Mouse (Mus musculus): ENCODE data around the gene Dnajc4.
A peak's percentile ranks its signal among the peaks of the same experiment; 100 is the strongest.

The Dnajc4 gene

GRCm38 (mm10) chr19:6948186-6948585, 44.2 kb downstream of the Dnajc4 start:
- DNase-seq (ENCODE audit: low read depth, low spot score) = no peak

DNA sequence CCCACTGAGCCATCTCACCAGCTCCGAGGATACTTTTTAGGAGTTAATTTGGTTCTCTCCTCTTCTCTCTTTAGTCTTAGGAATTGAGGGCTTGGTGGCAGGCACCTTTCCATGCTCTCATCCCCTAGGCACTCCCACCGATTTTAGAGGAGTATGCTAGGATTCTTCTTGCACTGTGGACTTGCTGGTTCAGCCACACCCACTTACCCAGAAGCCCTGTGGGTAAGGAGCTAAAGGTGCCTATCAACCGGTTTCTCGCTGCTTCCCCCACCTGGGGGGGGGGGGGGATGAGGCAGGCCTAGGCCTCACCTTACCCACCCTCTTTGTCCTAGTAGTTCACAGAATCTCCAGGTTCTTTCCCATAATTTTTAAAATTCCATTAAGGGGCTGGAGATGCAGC, 44.6 kb downstream of the Dnajc4 start:
- no peak for DNase-seq (ENCODE audit: low read depth, low spot score)

DNA sequence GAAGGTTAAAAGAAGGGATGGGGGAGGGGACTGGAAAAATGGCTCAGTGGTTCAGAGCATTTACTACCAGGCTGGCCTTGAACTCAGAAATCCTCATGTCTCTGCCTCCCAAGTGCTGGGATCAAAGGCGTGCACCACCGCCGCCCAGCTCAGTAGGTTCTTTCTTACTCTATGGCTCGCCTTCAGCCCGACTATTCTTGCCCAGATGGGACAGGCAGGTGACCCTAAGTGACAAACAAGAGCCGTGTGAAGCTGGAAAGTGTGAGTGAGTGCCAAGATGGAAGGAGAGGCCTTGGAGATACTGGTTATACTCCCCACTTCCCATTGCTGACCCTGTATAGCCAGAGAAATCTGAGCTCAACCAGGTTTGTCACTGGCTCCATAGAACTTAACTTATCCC, 48.7 kb downstream of the Dnajc4 start:
- no peak for DNase-seq (ENCODE audit: low read depth, low spot score)

DNA sequence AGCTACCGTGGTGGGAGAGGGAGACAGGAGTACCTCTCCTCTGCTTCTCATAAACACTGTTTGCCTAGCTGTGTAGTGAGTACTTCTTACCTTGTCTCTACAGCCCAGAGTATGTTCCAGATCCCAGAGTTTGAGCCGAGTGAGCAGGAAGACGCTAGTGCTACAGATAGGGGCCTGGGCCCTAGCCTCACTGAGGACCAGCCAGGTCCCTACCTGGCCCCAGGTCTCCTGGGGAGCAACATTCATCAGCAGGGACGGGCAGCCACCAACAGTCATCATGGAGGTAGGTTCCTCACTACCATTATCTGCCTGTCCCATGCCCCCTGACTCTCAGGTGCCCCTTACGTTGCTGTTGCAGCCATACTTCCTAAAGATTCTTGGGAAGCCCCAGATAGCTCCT, 49.6 kb downstream of the Dnajc4 start:
- DNase-seq (ENCODE audit: low read depth, low spot score) = no peak

DNA sequence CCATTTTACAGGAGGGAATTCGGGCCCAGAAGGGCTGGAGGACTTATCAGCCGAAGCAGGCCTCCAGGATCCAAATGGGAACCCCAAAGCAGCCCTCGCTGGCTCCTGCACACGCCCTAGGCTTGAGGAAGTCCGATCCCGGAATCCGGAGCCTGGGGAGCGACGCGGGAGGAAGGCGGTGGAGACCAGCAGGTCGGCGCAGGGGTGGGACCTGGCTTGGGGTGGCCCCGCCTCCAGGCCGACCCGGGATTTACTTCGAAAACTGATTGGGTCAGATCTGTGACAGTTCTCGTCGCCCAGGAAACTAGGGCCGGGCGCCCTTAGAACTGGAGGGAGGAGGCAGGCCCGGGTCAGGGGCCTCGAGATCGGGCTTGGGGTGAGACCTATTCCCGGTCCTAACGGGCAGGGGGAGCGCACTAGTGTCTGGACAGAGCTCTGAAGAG, 50.1 kb downstream of the Dnajc4 start, which contains the start of gene Gpr137:
TSS of gene Gpr137 (minus strand) at position 232 of the 443 bp plus-strand sequence.
- peak; percentile 76 for DNase-seq (ENCODE audit: low read depth, low spot score)

- peak; percentile 94 for DNase-seq (ENCODE audit: low read depth, low spot score)
These were observed 50.8 kb downstream of the Dnajc4 start, which contains the start of gene Bad for GRCm38 (mm10) chr19:6941372-6942248. Gene Bad (plus strand): TSS chr19:6941861.

GRCm38 (mm10) chr19:6940396-6941351, 51.7 kb downstream of the Dnajc4 start:
- no peak for DNase-seq (ENCODE audit: low read depth, low spot score)

DNA sequence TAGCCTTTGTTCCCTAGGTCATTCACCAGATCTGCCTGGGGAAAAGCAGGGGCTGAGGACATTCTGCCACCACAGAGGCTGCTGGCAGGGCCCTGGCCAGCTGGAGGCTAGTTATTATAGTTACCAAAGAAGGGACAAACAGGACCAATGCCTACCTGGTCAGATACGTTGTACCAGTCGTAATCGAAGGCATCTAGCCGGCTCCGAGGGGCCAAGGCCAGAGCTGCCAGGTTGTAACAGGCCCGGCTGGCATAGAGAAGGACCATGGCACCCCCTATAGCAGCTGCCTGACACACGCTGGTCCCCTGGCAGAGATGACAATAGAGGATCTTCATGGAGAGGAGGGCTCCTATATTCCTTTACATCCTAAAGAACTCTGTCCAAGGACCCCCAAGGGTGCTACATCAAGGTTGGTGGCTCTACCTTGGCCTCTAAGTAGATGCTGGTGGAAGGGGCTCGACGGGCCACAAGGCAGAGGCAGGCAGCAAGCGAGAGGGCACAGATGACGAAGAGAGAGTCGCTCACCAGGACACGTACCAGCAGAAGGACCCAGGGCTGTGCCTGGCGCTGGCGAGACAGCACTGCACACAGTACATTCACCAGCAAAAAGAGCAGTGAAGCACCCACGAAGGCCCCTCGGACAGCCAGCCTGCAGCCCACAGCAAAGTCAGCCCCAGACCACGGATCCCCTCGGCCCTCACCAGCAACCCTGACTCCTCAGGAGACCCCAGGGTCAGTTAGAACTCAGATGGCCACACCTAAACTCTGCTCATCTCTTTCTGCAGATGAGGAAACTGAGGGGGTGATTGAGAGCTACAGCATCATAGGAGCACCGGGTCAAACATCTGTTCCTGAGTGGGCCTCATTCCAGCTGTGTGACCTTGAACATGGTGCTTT, 53.0 kb downstream of the Dnajc4 start:
- DNase-seq (ENCODE audit: low read depth, low spot score) = no peak

Measured in retina, postnatal 7 days (tissue).